Mouse (Mus musculus) midbrain, embryonic 11.5 days (tissue): ENCODE data around the gene Nkain2. TPM values are rescaled to one million over a fixed set of nuclear protein-coding genes. Genes with fewer than 3 reads are reported as not detected.

Experiments used
- ATAC-seq: fragments of 200-750 bp; cut with Nextera tagmentation; 2 replicates; pipeline ENCODE4 v1.8.0; 2017; ENCODE audit warnings: moderate TSS enrichment, moderate library complexity; ENCODE audit not compliant: low FRiP score
- DNase-seq: peaks from one replicate; pipeline ENCODE4 v3.0.0; 2015; ENCODE audit warnings: low spot score; ENCODE audit errors: missing footprints
- H3K27ac ChIP-seq: fragments of 300-500 bp; sonication (generic); 2 replicates; pipeline ENCODE4 v1.5.1; 2014; ENCODE audit warnings: low read depth, low read length
- H3K27me3 ChIP-seq: fragments of 300-500 bp; sonication (generic); 2 replicates; pipeline ENCODE4 v1.6.1; 2014; ENCODE audit warnings: mild to moderate bottlenecking, low read length, moderate library complexity, mixed read lengths; ENCODE audit not compliant: control insufficient read depth, insufficient read depth
- H3K36me3 ChIP-seq: fragments of 300-500 bp; sonication (generic); 2 replicates; pipeline ENCODE4 v1.6.1; 2014; ENCODE audit warnings: mild to moderate bottlenecking, low read length, moderate library complexity, mixed read lengths; ENCODE audit not compliant: control insufficient read depth, insufficient read depth
- H3K4me1 ChIP-seq: fragments of 300-500 bp; sonication (generic); 2 replicates; pipeline ENCODE4 v1.6.1; 2014; ENCODE audit warnings: low read length; ENCODE audit not compliant: control insufficient read depth, insufficient read depth
- H3K4me2 ChIP-seq: fragments of 300-500 bp; sonication (generic); 2 replicates; pipeline ENCODE4 v1.6.1; 2014; ENCODE audit warnings: mild to moderate bottlenecking, moderate library complexity
- H3K4me3 ChIP-seq: fragments of 300-500 bp; sonication (generic); 2 replicates; pipeline ENCODE4 v1.5.1; 2014; ENCODE audit warnings: low read depth, low read length
- H3K9ac ChIP-seq: fragments of 300-500 bp; sonication (generic); 2 replicates; pipeline ENCODE4 v1.6.1; 2014; ENCODE audit warnings: low read length
- H3K9me3 ChIP-seq: fragments of 300-500 bp; sonication (generic); 2 replicates; pipeline ENCODE4 v1.6.1; 2016; ENCODE audit warnings: low read length; ENCODE audit not compliant: control insufficient read depth
- WGBS: fragments of 180-500 bp; shearing (Covaris S2); extraction: QIAGEN DNeasy Blood & Tissue Kit; methylation state at CpG from one replicate; pipeline ENCODE4 v1.1.7; 2014; 5-methylcytosine and 5-hydroxymethylcytosine counted together
- polyA plus RNA-seq: library from polyadenylated mRNA; unstranded; fragments of >200 nt; fragmentation: Nextera tagmentation; extraction: Ambion mirVana; gene quantifications from 2 replicates; pipeline ENCODE4 v1.2.1, GENCODE M21; 2014

Nkain2 gene
- polyA plus RNA-seq, 1 experiment from 2014 or later, result 1.2 TPM

GRCm38 (mm10) chr10:32301024-32301597 lies 589.2 kb downstream of the Nkain2 start:
- H3K4me2 ChIP-seq, result no peak overlapping the region
- H3K9me3 ChIP-seq, result no peaks in the 10 kb centered on the region
- no peaks in the 10 kb centered on the region for H3K27me3 ChIP-seq
- no peaks in the 10 kb centered on the region for H3K4me1 ChIP-seq
- no peak overlapping the region for H3K4me3 ChIP-seq
- no peak for DNase-seq
- ATAC-seq, result no peak
- WGBS, result 95% methylated on average over 3 of the region's 3 CpGs
- H3K36me3 ChIP-seq, result no peaks in the 10 kb centered on the region
- H3K9ac ChIP-seq, result no peak overlapping the region
- no peak overlapping the region for H3K27ac ChIP-seq

GRCm38 (mm10) chr10:32290487-32290886 lies 599.8 kb downstream of the Nkain2 start:
- Histone ChIP-seq H3K36me3 (no peaks in the 10 kb centered on the region), H3K27ac (no peak overlapping the region), H3K4me1 (no peaks in the 10 kb centered on the region), H3K9ac (no peak overlapping the region), H3K9me3 (no peaks in the 10 kb centered on the region), H3K27me3 (no peaks in the 10 kb centered on the region), H3K4me3 (no peak overlapping the region), H3K4me2 (no peak overlapping the region)
- 71% methylated on average over 2 of the region's 2 CpGs for WGBS
- DNase-seq (no peak), ATAC-seq (no peak)

- H3K4me2 ChIP-seq, result no peak overlapping the region
- DNase-seq (no peak), ATAC-seq (no peak)
- no peak overlapping the region for H3K9ac ChIP-seq
- H3K9me3 ChIP-seq, result no peaks in the 10 kb centered on the region
- H3K4me1 ChIP-seq, result no peaks in the 10 kb centered on the region
- no peak overlapping the region for H3K4me3 ChIP-seq
- WGBS, result 83% methylated on average over 1 of the region's 1 CpGs
- H3K36me3 ChIP-seq, result no peaks in the 10 kb centered on the region
- H3K27me3 ChIP-seq, result no peaks in the 10 kb centered on the region
- H3K27ac ChIP-seq, result no peak overlapping the region
Observed at GRCm38 (mm10) chr10:32283690-32284089, 606.6 kb downstream of the Nkain2 start.

GRCm38 (mm10) chr10:32243266-32243882 lies 646.9 kb downstream of the Nkain2 start:
- 73% methylated on average over 4 of the region's 4 CpGs for WGBS
- Histone ChIP-seq H3K4me2 (no peak overlapping the region), H3K4me3 (no peak overlapping the region), H3K9ac (no peak overlapping the region), H3K36me3 (no peaks in the 10 kb centered on the region), H3K9me3 (no peaks in the 10 kb centered on the region), H3K4me1 (no peaks in the 10 kb centered on the region), H3K27ac (no peak overlapping the region), H3K27me3 (no peaks in the 10 kb centered on the region)
- ATAC-seq, result no peak
- no peak for DNase-seq

- H3K27me3 ChIP-seq, result no peaks in the 10 kb centered on the region
- H3K36me3 ChIP-seq, result no peaks in the 10 kb centered on the region
- no peak overlapping the region for H3K4me3 ChIP-seq
- H3K4me1 ChIP-seq, result no peaks in the 10 kb centered on the region
- no peak overlapping the region for H3K4me2 ChIP-seq
- H3K9me3 ChIP-seq, result no peaks in the 10 kb centered on the region
- no peak overlapping the region for H3K27ac ChIP-seq
- ATAC-seq, result no peak
- DNase-seq, result no peak
- H3K9ac ChIP-seq, result no peak overlapping the region
Observed at GRCm38 (mm10) chr10:32241168-32241567, 649.1 kb downstream of the Nkain2 start.

GRCm38 (mm10) chr10:32182951-32183350 lies 707.3 kb downstream of the Nkain2 start:
- H3K4me2 ChIP-seq, result no peak overlapping the region
- no peaks in the 10 kb centered on the region for H3K9me3 ChIP-seq
- no peak overlapping the region for H3K4me3 ChIP-seq
- H3K27me3 ChIP-seq, result no peaks in the 10 kb centered on the region
- H3K36me3 ChIP-seq, result no peaks in the 10 kb centered on the region
- no peak for ATAC-seq
- H3K4me1 ChIP-seq, result no peaks in the 10 kb centered on the region
- no peak for DNase-seq
- no peak overlapping the region for H3K9ac ChIP-seq
- H3K27ac ChIP-seq, result no peak overlapping the region
- 88% methylated on average over 3 of the region's 3 CpGs for WGBS

GRCm38 (mm10) chr10:32091354-32091753 lies 798.9 kb downstream of the Nkain2 start:
- H3K4me2 ChIP-seq, result no peak overlapping the region
- no peaks in the 10 kb centered on the region for H3K9me3 ChIP-seq
- WGBS, result 57% methylated on average over 1 of the region's 1 CpGs
- H3K36me3 ChIP-seq, result no peaks in the 10 kb centered on the region
- ATAC-seq (no peak), DNase-seq (no peak)
- H3K4me1 ChIP-seq, result no peaks in the 10 kb centered on the region
- no peak overlapping the region for H3K27ac ChIP-seq
- H3K4me3 ChIP-seq, result no peak overlapping the region
- no peaks in the 10 kb centered on the region for H3K27me3 ChIP-seq
- no peak overlapping the region for H3K9ac ChIP-seq

- WGBS, result 88% methylated on average over 6 of the region's 6 CpGs
- Histone ChIP-seq H3K9me3 (no peaks in the 10 kb centered on the region), H3K27me3 (no peaks in the 10 kb centered on the region), H3K36me3 (no peaks in the 10 kb centered on the region), H3K4me3 (no peak overlapping the region), H3K9ac (no peak overlapping the region), H3K4me1 (no peaks in the 10 kb centered on the region), H3K27ac (no peak overlapping the region), H3K4me2 (no peak overlapping the region)
- ATAC-seq, result no peak
- DNase-seq, result no peak
Observed at GRCm38 (mm10) chr10:32060396-32060795, 829.9 kb downstream of the Nkain2 start.

GRCm38 (mm10) chr10:32058251-32058650 lies 832.0 kb downstream of the Nkain2 start:
- 89% methylated on average over 2 of the region's 2 CpGs for WGBS
- ATAC-seq (no peak), DNase-seq (no peak)
- Histone ChIP-seq H3K4me3 (no peak overlapping the region), H3K9me3 (no peaks in the 10 kb centered on the region), H3K4me2 (no peak overlapping the region), H3K27ac (no peak overlapping the region), H3K27me3 (no peaks in the 10 kb centered on the region), H3K36me3 (no peaks in the 10 kb centered on the region), H3K9ac (no peak overlapping the region), H3K4me1 (no peaks in the 10 kb centered on the region)
